Mouse (Mus musculus) spleen, adult 2 months (tissue): ENCODE data around the gene Gatd1. TPM values are rescaled to one million over a fixed set of nuclear protein-coding genes. Genes with fewer than 3 reads are reported as not detected.

Source experiments
- DNase-seq, 2 experiments: peaks; one replicate each; pipeline versions ENCODE4 v3.0.0 to v3.0.0-alpha.2; 2012 to 2021; ENCODE audit warnings: low spot score in 2 of 2, low read depth in 1 of 2
- H3K27ac ChIP-seq: fragments of 200-500 bp; 2 replicates; pipeline ENCODE4 v1.5.1; 2012; ENCODE audit warnings: low read length, inconsistent platforms; ENCODE audit not compliant: insufficient read depth
- H3K27me3 ChIP-seq: fragments of 200-500 bp; 2 replicates; pipeline ENCODE4 v1.6.1; 2012; ENCODE audit warnings: mild to moderate bottlenecking, moderate library complexity, low read length, inconsistent platforms; ENCODE audit not compliant: control insufficient read depth, insufficient read depth
- H3K36me3 ChIP-seq: fragments of 200-500 bp; 2 replicates; pipeline ENCODE4 v1.6.1; 2012; ENCODE audit warnings: mild to moderate bottlenecking, low read length, inconsistent platforms; ENCODE audit not compliant: control insufficient read depth, insufficient read depth
- H3K4me1 ChIP-seq: fragments of 200-500 bp; 2 replicates; pipeline ENCODE4 v1.6.1; 2011; ENCODE audit warnings: inconsistent platforms; ENCODE audit not compliant: control insufficient read depth, insufficient read depth, insufficient read length
- H3K4me3 ChIP-seq: fragments of 200-500 bp; 2 replicates; pipeline ENCODE4 v1.5.1; 2011; ENCODE audit warnings: mild to moderate bottlenecking, inconsistent platforms; ENCODE audit not compliant: insufficient read depth, insufficient read length; ENCODE audit errors: extremely low read depth
- CTCF ChIP-seq: fragments of 200-500 bp; IDR thresholded peaks from 2 replicates; pipeline ENCODE4 v1.5.1; 2011; ENCODE audit warnings: mild to moderate bottlenecking, inconsistent platforms; ENCODE audit not compliant: insufficient read depth, insufficient read length, insufficient replicate concordance; ENCODE audit errors: extremely low read depth
- POLR2A ChIP-seq: fragments of 200-500 bp; IDR thresholded peaks from 2 replicates; pipeline ENCODE4 v1.6.1; 2011; ENCODE audit warnings: low read depth, low read length, inconsistent platforms
- WGBS: fragments of 180-500 bp; shearing (Covaris S2); methylation state at CpG from one replicate; pipeline ENCODE4 v1.1.7; 2018; 5-methylcytosine and 5-hydroxymethylcytosine counted together
- polyA plus RNA-seq: library from polyadenylated mRNA; depleted of rRNA; stranded (reverse); fragments of >200 nt; gene quantifications from 2 replicates; pipeline ENCODE4 v1.2.3, GENCODE M21; 2012

The Gatd1 gene
- polyA plus RNA-seq, 1 experiment = 56.7 TPM

- Histone ChIP-seq H3K36me3 (peaks cover 17% of the 10 kb centered on the region), H3K27ac (no peak overlapping the region), H3K4me3 (no peak overlapping the region), H3K27me3 (no peaks in the 10 kb centered on the region), H3K4me1 (no peaks in the 10 kb centered on the region)
- TF ChIP-seq POLR2A (no peak), CTCF (no peak)
- no peak for DNase-seq
- 83% methylated on average over 5 of the region's 5 CpGs for WGBS
These were observed 14.8 kb upstream of the Gatd1 start for GRCm38 (mm10) chr7:141428701-141429100.

DNA sequence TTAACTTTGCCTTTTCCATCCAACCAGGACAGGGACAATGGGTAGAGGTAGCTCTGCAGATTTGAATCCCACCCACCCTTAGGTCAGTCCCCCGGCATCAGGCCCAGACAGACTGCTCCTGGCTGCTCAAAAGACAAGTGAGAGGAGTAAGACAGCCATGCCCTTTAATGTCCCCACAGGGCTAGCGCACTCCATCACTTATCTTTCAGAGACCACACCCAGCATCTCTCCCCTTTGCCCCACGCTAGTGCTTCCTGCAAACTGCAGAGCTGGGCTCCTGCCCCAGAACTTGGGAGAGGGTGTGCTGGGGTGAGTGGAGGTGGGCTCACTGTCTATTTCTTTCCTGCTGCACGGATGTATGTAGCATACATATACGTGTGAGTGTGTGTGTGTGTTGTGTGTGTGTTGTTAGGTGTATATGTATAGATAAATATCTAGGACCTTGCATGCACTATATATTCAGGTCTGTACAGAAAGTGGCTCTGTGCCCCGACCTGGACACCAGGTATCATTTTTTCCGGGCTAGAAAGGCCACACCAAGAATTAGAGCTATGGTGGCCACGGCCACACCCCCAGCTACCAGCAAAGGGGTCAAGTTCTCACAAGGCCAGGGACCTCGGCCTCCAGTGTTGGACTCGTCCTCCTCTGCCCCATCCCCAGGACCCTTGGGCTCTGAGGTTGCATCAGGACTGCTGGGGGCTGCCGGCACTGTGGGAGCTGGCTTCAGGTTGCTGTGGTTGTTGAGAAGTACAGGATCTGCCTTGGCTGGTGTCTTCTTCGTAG, 13.2 kb upstream of the Gatd1 start:
- Histone ChIP-seq H3K27ac (no peak overlapping the region), H3K4me1 (no peaks in the 10 kb centered on the region), H3K36me3 (peaks cover 10% of the 10 kb centered on the region), H3K4me3 (no peak overlapping the region), H3K27me3 (no peaks in the 10 kb centered on the region)
- WGBS = 80% methylated on average over 12 of the region's 12 CpGs
- no peak for TF ChIP-seq POLR2A
- TF ChIP-seq CTCF = no peak
- no peak for DNase-seq

GRCm38 (mm10) chr7:141423811-141424210, 9.9 kb upstream of the Gatd1 start:
- no peak for DNase-seq
- Histone ChIP-seq H3K36me3 (no peaks in the 10 kb centered on the region), H3K27me3 (no peaks in the 10 kb centered on the region), H3K27ac (no peak overlapping the region), H3K4me1 (peaks cover 2% of the 10 kb centered on the region; the same call in 1 of the 2 replicates), H3K4me3 (no peak overlapping the region)
- WGBS = 81% methylated on average over 4 of the region's 4 CpGs
- TF ChIP-seq POLR2A (no peak), CTCF (no peak)

- peaks cover 3% of the 10 kb centered on the region; the same call in 1 of the 2 replicates for H3K4me1 ChIP-seq
- no peak for DNase-seq
- no peak overlapping the region for H3K27ac ChIP-seq
- WGBS = 88% methylated on average over 9 of the region's 9 CpGs
- TF ChIP-seq POLR2A (no peak), CTCF (no peak)
- no peaks in the 10 kb centered on the region for H3K36me3 ChIP-seq
- H3K27me3 ChIP-seq = no peaks in the 10 kb centered on the region
- no peak overlapping the region for H3K4me3 ChIP-seq
These were observed 6.2 kb upstream of the Gatd1 start for GRCm38 (mm10) chr7:141420030-141420702.

- Histone ChIP-seq H3K27me3 (no peaks in the 10 kb centered on the region), H3K36me3 (no peaks in the 10 kb centered on the region), H3K4me3 (no peak overlapping the region), H3K4me1 (peaks cover 8% of the 10 kb centered on the region; the same call in 1 of the 2 replicates), H3K27ac (no peak overlapping the region)
- no peak for DNase-seq
- TF ChIP-seq POLR2A (no peak), CTCF (no peak)
- 44% methylated on average over 7 of the region's 7 CpGs for WGBS
These were observed 5.0 kb upstream of the Gatd1 start for GRCm38 (mm10) chr7:141418970-141419369.

GRCm38 (mm10) chr7:141417731-141418681, 4.1 kb upstream of the Gatd1 start:
- Histone ChIP-seq H3K4me1 (peaks cover 12% of the 10 kb centered on the region; the same call in 1 of the 2 replicates), H3K4me3 (no peak overlapping the region), H3K27me3 (no peaks in the 10 kb centered on the region), H3K36me3 (no peaks in the 10 kb centered on the region), H3K27ac (no peak overlapping the region)
- no peak for DNase-seq
- WGBS = 78% methylated on average over 8 of the region's 8 CpGs
- TF ChIP-seq POLR2A (no peak), CTCF (no peak)
